Mouse (Mus musculus) retina, adult 2 months (tissue): ENCODE measurements around the gene Nod1.

Experiments
- DNase-seq: peaks from one replicate; pipeline ENCODE4 v3.0.0-alpha.2; 2012; ENCODE audit warnings: low read depth, low spot score

Nod1 gene

GRCm38 (mm10) chr6:54941149-54941548 is 31.3 kb downstream of the Nod1 start:
- no peak for DNase-seq

GRCm38 (mm10) chr6:54940126-54940525 is 32.3 kb downstream of the Nod1 start:
- DNase-seq: no peak

- DNase-seq: no peak
These were observed 32.8 kb downstream of the Nod1 start for GRCm38 (mm10) chr6:54939631-54940030.

- DNase-seq: no peak
These were observed 35.9 kb downstream of the Nod1 start for GRCm38 (mm10) chr6:54936496-54936895.

GRCm38 (mm10) chr6:54934930-54935329 is 37.5 kb downstream of the Nod1 start:
- no peak for DNase-seq

- DNase-seq: no peak
These were observed 38.1 kb downstream of the Nod1 start for GRCm38 (mm10) chr6:54934313-54934712.

- DNase-seq: no peak
These were observed 38.5 kb downstream of the Nod1 start for GRCm38 (mm10) chr6:54933866-54934265.

- no peak for DNase-seq
These were observed 39.2 kb downstream of the Nod1 start for GRCm38 (mm10) chr6:54933216-54933615.

GRCm38 (mm10) chr6:54932526-54932925 is 39.9 kb downstream of the Nod1 start:
- no peak for DNase-seq

- DNase-seq: no peak
These were observed 40.8 kb downstream of the Nod1 start for GRCm38 (mm10) chr6:54931641-54932040.

GRCm38 (mm10) chr6:54927946-54928345 is 44.5 kb downstream of the Nod1 start:
- no peak for DNase-seq

GRCm38 (mm10) chr6:54926899-54927298 is 45.5 kb downstream of the Nod1 start:
- no peak for DNase-seq

- DNase-seq: no peak
These were observed 46.5 kb downstream of the Nod1 start for GRCm38 (mm10) chr6:54925736-54926440.

GRCm38 (mm10) chr6:54924538-54924937 is 47.9 kb downstream of the Nod1 start:
- no peak for DNase-seq

- no peak for DNase-seq
These were observed 53.9 kb downstream of the Nod1 start for GRCm38 (mm10) chr6:54918521-54918920.

- DNase-seq: peak; percentile 23
These were observed 54.9 kb downstream of the Nod1 start for GRCm38 (mm10) chr6:54917523-54917922.

GRCm38 (mm10) chr6:54916941-54917340 is 55.5 kb downstream of the Nod1 start:
- no peak for DNase-seq

GRCm38 (mm10) chr6:54916163-54916562 is 56.2 kb downstream of the Nod1 start:
- no peak for DNase-seq

- no peak for DNase-seq
These were observed 57.4 kb downstream of the Nod1 start for GRCm38 (mm10) chr6:54914977-54915376.

- no peak for DNase-seq
These were observed 66.1 kb downstream of the Nod1 start for GRCm38 (mm10) chr6:54906053-54907040.

GRCm38 (mm10) chr6:54902547-54902946 is 69.9 kb downstream of the Nod1 start:
- no peak for DNase-seq

GRCm38 (mm10) chr6:54900256-54900655 is 72.2 kb downstream of the Nod1 start:
- no peak for DNase-seq

GRCm38 (mm10) chr6:54891384-54891783 is 81.0 kb downstream of the Nod1 start:
- DNase-seq: no peak
